Mouse (Mus musculus): ENCODE results near the gene Lekr1. TPM values are rescaled to one million over a fixed set of nuclear protein-coding genes. Genes with fewer than 3 reads are reported as not detected.

Lekr1 gene
- polyA plus RNA-seq, 1 experiment from 2014 or later = 6.2 TPM

GRCm38 (mm10) chr3:65843185-65843552 is 177.1 kb downstream of the Lekr1 start:
- DNase-seq (ENCODE audit: low spot score) (no peak), ATAC-seq (ENCODE audit: insufficient read depth, low FRiP score, low TSS enrichment) (no peak)
- no peaks in the 10 kb centered on the region for H3K36me3 ChIP-seq (ENCODE audit: control insufficient read depth, insufficient read depth, low read length)
- H3K9ac ChIP-seq (ENCODE audit: low read length) = no peak overlapping the region
- 68% methylated on average over 4 of the region's 4 CpGs for WGBS
- no peak overlapping the region for H3K27ac ChIP-seq (ENCODE audit: low read depth, low read length)
- no peaks in the 10 kb centered on the region for H3K4me1 ChIP-seq (ENCODE audit: control insufficient read depth, insufficient read depth, low read length)
- no peak overlapping the region for H3K4me3 ChIP-seq (ENCODE audit: low read depth, low read length)
- H3K9me3 ChIP-seq (ENCODE audit: control insufficient read depth, low read length) = no peaks in the 10 kb centered on the region
- H3K4me2 ChIP-seq (ENCODE audit: low read depth) = no peak overlapping the region
- no peaks in the 10 kb centered on the region for H3K27me3 ChIP-seq (ENCODE audit: control insufficient read depth, insufficient read depth, low read length)

DNA sequence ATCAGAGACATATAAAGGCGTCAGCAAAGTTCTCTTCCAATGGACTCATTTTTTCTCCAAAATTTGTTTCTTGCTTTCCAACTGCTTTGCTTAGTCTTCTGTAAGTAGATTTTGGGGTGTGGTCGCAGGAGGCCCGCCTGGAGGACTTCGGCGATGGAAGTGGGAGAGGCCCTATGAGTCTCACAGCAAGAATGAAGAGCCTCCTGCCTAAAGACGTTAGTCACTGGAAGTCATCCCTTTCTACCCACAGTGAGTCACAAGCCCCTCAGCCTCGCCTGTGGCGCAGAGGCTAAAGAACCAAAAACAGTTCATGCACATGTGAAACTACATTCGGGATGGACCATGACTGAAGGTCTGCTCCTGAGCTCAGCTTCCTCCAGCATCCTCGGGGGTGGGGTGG is 178.3 kb downstream of the Lekr1 start:
- Histone ChIP-seq H3K27ac (ENCODE audit: low read depth, low read length) (no peak overlapping the region), H3K9ac (ENCODE audit: low read length) (no peak overlapping the region), H3K36me3 (ENCODE audit: control insufficient read depth, insufficient read depth, low read length) (no peaks in the 10 kb centered on the region), H3K4me3 (ENCODE audit: low read depth, low read length) (no peak overlapping the region), H3K4me1 (ENCODE audit: control insufficient read depth, insufficient read depth, low read length) (no peaks in the 10 kb centered on the region), H3K27me3 (ENCODE audit: control insufficient read depth, insufficient read depth, low read length) (no peaks in the 10 kb centered on the region), H3K4me2 (ENCODE audit: low read depth) (no peak overlapping the region), H3K9me3 (ENCODE audit: control insufficient read depth, low read length) (no peaks in the 10 kb centered on the region)
- 85% methylated on average over 10 of the region's 10 CpGs for WGBS
- DNase-seq (ENCODE audit: low spot score) (no peak), ATAC-seq (ENCODE audit: insufficient read depth, low FRiP score, low TSS enrichment) (no peak)

DNA sequence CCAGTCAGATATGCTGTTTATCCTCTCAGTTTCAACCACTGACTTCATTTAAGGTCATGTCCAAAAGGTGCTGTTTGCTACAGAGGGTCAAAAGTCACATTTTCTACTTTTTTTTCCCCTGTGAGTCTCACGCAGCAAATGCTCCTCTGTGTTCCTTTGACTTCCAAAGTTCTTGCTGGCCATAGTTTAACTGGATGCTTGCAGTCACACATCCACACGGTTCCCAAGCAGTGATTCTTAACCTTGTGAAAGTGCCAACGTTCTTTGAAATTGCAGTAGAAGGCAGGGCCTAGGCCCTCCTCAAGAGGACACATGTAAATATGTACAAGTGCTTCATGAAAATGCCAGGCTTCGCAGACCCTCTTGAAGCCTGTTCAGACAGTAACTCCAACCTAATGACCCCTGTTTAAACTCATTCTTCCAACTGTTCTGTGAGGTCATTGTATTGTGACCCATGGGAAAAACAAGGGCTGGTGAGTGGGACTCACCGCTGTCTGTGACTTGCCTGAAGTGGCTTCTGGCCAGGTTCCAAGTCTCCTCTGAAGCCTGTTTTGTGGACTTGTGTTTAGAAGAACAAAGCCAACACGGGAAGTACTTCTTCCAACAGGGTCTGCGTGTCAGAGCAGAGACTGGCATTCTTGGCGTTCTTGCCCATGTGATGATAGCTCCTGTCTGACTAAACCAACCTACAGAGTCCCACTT is 179.0 kb downstream of the Lekr1 start:
- H3K9ac ChIP-seq (ENCODE audit: low read length) = no peak overlapping the region
- no peaks in the 10 kb centered on the region for H3K9me3 ChIP-seq (ENCODE audit: control insufficient read depth, low read length)
- H3K27ac ChIP-seq (ENCODE audit: low read depth, low read length) = no peak overlapping the region
- no peaks in the 10 kb centered on the region for H3K4me1 ChIP-seq (ENCODE audit: control insufficient read depth, insufficient read depth, low read length)
- no peak overlapping the region for H3K4me3 ChIP-seq (ENCODE audit: low read depth, low read length)
- WGBS = 88% methylated on average over 8 of the region's 8 CpGs
- DNase-seq (ENCODE audit: low spot score) (no peak), ATAC-seq (ENCODE audit: insufficient read depth, low FRiP score, low TSS enrichment) (no peak)
- H3K36me3 ChIP-seq (ENCODE audit: control insufficient read depth, insufficient read depth, low read length) = no peaks in the 10 kb centered on the region
- H3K4me2 ChIP-seq (ENCODE audit: low read depth) = no peak overlapping the region
- no peaks in the 10 kb centered on the region for H3K27me3 ChIP-seq (ENCODE audit: control insufficient read depth, insufficient read depth, low read length)

DNA sequence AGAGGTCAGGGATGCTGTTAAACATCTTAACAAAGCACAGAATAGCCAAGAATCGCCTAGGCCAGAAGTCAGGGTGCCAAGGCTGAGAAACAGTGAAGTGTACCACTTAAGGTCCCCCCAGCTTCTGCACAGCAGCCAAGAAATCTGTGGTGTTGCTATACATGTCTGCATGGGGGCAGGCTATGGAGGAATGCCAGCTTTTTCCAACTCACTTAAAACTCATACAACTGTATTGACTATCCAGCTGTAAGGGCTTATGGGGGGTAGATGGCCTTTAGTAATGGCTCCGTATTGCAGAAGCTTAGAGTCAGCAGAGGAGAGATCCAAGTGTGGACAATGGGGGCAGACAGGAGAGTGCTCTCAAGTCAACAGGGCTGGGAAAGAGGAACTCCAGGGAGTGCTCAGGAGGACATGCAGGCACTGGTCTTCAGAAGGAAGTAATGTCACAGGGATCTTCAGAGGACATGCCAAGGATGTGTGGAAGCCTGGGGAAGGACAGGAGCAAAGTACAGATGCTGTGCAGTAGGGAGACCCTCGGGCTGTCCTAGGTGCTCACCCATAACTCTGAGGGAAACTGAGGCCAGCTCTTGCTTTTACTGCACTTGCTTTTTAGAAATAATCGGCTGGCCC is 181.2 kb downstream of the Lekr1 start:
- Histone ChIP-seq H3K36me3 (ENCODE audit: control insufficient read depth, insufficient read depth, low read length) (no peaks in the 10 kb centered on the region), H3K4me3 (ENCODE audit: low read depth, low read length) (no peak overlapping the region), H3K9me3 (ENCODE audit: control insufficient read depth, low read length) (no peaks in the 10 kb centered on the region), H3K4me1 (ENCODE audit: control insufficient read depth, insufficient read depth, low read length) (no peaks in the 10 kb centered on the region), H3K27me3 (ENCODE audit: control insufficient read depth, insufficient read depth, low read length) (no peaks in the 10 kb centered on the region), H3K9ac (ENCODE audit: low read length) (no peak overlapping the region), H3K27ac (ENCODE audit: low read depth, low read length) (no peak overlapping the region), H3K4me2 (ENCODE audit: low read depth) (no peak overlapping the region)
- DNase-seq (ENCODE audit: low spot score) = no peak
- no peak for ATAC-seq (ENCODE audit: insufficient read depth, low FRiP score, low TSS enrichment)
- 83% methylated on average over 4 of the region's 4 CpGs for WGBS

DNA sequence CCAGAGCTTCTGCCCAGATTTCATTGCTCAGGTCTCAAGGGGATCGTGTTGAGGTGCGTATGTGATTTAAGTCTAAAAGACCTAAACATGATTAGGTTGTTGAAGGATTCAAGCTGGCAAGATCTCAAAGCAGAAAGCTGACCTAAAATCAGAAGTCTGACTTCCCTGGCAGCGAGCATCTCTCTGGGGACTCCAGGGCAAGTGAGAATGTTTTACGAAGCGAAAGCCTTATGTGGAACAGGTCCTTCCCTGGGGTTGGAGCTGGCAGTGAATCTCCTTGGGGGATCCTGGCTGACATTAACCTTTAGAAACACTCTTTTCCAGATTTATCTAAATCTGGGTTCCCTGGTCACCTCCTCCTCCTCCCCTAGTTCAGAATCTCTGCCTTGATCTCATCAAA is 187.7 kb downstream of the Lekr1 start:
- ATAC-seq (ENCODE audit: insufficient read depth, low FRiP score, low TSS enrichment) (no peak), DNase-seq (ENCODE audit: low spot score) (no peak)
- 84% methylated on average over 5 of the region's 5 CpGs for WGBS

DNA sequence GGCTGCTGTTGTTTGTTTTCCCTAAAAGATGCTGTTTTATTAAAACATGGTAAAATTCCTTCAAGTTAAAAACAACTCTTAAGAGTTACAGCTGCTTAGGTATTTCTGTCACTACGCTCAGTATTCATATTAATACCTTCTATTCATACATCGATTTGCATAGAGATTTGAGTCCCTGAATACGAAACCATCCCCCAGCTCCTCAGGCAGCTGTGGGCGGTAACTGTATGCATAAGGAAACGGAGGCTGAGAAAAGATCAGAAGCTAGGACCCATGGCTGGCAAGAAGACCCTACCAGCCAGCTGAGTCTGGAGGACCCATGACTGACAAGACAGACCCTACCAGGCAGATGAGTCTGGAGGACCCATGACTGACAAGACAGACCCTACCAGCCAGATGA is 189.5 kb downstream of the Lekr1 start:
- no peaks in the 10 kb centered on the region for H3K36me3 ChIP-seq (ENCODE audit: control insufficient read depth, insufficient read depth, low read length)
- no peaks in the 10 kb centered on the region for H3K27me3 ChIP-seq (ENCODE audit: control insufficient read depth, insufficient read depth, low read length)
- H3K4me2 ChIP-seq (ENCODE audit: low read depth) = no peak overlapping the region
- no peak overlapping the region for H3K4me3 ChIP-seq (ENCODE audit: low read depth, low read length)
- H3K9ac ChIP-seq (ENCODE audit: low read length) = no peak overlapping the region
- WGBS = 90% methylated on average over 5 of the region's 5 CpGs
- no peaks in the 10 kb centered on the region for H3K9me3 ChIP-seq (ENCODE audit: control insufficient read depth, low read length)
- no peak overlapping the region for H3K27ac ChIP-seq (ENCODE audit: low read depth, low read length)
- peaks cover 7% of the 10 kb centered on the region; the same call in 1 of the 2 replicates for H3K4me1 ChIP-seq (ENCODE audit: control insufficient read depth, insufficient read depth, low read length)
- ATAC-seq (ENCODE audit: insufficient read depth, low FRiP score, low TSS enrichment) (no peak), DNase-seq (ENCODE audit: low spot score) (no peak)

More for the DNA sequence above, 187.7 kb downstream of the Lekr1 start:
- H3K27me3 ChIP-seq (ENCODE audit: control insufficient read depth, insufficient read depth, low read length) = no peaks in the 10 kb centered on the region
- H3K9ac ChIP-seq (ENCODE audit: low read length) = no peak overlapping the region
- no peak overlapping the region for H3K27ac ChIP-seq (ENCODE audit: low read depth, low read length)
- H3K4me3 ChIP-seq (ENCODE audit: low read depth, low read length) = no peak overlapping the region
- H3K4me1 ChIP-seq (ENCODE audit: control insufficient read depth, insufficient read depth, low read length) = peaks cover 3% of the 10 kb centered on the region; the same call in 1 of the 2 replicates
- H3K9me3 ChIP-seq (ENCODE audit: control insufficient read depth, low read length) = no peaks in the 10 kb centered on the region
- no peaks in the 10 kb centered on the region for H3K36me3 ChIP-seq (ENCODE audit: control insufficient read depth, insufficient read depth, low read length)
- H3K4me2 ChIP-seq (ENCODE audit: low read depth) = no peak overlapping the region

DNA sequence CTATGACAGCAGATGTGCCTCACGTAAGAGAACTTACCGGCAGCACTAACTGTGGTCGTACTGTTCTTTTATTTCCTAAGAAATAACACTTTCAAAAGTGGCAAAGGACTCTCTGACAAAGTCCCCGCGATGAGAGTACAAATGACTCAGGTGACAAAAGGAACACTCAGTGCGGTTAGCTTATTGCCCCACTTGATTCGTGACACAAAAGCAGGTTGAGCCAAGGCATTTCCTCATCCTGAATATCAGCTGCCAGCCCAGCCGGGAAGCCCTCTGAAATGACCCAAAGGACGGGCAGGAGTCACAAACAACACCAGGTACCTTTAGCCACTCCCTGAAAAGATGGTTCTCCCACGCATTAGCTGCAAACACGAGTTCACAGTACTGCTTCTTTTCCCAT is 192.1 kb downstream of the Lekr1 start:
- no peaks in the 10 kb centered on the region for H3K36me3 ChIP-seq (ENCODE audit: control insufficient read depth, insufficient read depth, low read length)
- no peak overlapping the region for H3K4me3 ChIP-seq (ENCODE audit: low read depth, low read length)
- WGBS = 37% methylated on average over 11 of the region's 11 CpGs
- no peaks in the 10 kb centered on the region for H3K9me3 ChIP-seq (ENCODE audit: control insufficient read depth, low read length)
- no peak overlapping the region for H3K27ac ChIP-seq (ENCODE audit: low read depth, low read length)
- peaks cover 13% of the 10 kb centered on the region; the same call in 1 of the 2 replicates for H3K4me1 ChIP-seq (ENCODE audit: control insufficient read depth, insufficient read depth, low read length)
- DNase-seq (ENCODE audit: low spot score) (no peak), ATAC-seq (ENCODE audit: insufficient read depth, low FRiP score, low TSS enrichment) (no peak)
- H3K27me3 ChIP-seq (ENCODE audit: control insufficient read depth, insufficient read depth, low read length) = no peaks in the 10 kb centered on the region
- H3K9ac ChIP-seq (ENCODE audit: low read length) = no peak overlapping the region
- no peak overlapping the region for H3K4me2 ChIP-seq (ENCODE audit: low read depth)

GRCm38 (mm10) chr3:65858741-65859348 is 192.8 kb downstream of the Lekr1 start:
- DNase-seq (ENCODE audit: low spot score) (no peak), ATAC-seq (ENCODE audit: insufficient read depth, low FRiP score, low TSS enrichment) (no peak)
- H3K27ac ChIP-seq (ENCODE audit: low read depth, low read length) = no peak overlapping the region
- no peak overlapping the region for H3K4me3 ChIP-seq (ENCODE audit: low read depth, low read length)
- no peaks in the 10 kb centered on the region for H3K36me3 ChIP-seq (ENCODE audit: control insufficient read depth, insufficient read depth, low read length)
- no peaks in the 10 kb centered on the region for H3K27me3 ChIP-seq (ENCODE audit: control insufficient read depth, insufficient read depth, low read length)
- WGBS = 5% methylated on average over 13 of the region's 13 CpGs
- H3K4me2 ChIP-seq (ENCODE audit: low read depth) = peak overlapping the region; percentile 30
- H3K9me3 ChIP-seq (ENCODE audit: control insufficient read depth, low read length) = no peaks in the 10 kb centered on the region
- peaks cover 13% of the 10 kb centered on the region; the same call in 1 of the 2 replicates for H3K4me1 ChIP-seq (ENCODE audit: control insufficient read depth, insufficient read depth, low read length)
- H3K9ac ChIP-seq (ENCODE audit: low read length) = peak overlapping the region; percentile 9; the same call in 1 of the 2 replicates

DNA sequence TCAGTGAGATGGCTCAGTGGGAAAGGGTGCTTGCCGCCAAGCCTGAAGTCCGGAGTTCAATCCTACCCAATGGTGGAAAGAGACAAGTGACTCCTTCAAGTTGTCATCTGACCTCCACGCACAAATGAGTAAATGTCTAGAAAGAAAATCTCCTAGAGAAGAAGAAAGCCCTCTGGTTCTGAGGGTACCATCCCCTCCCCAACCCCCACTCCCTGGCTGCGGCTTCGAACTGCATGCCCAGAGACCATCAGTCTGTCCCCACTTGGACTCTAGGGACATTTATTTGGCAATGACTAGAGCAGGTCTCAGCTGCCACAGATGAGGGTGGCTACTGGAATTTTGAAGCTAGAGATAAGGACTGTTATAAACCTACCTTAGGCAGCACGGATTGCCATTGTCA is 193.7 kb downstream of the Lekr1 start:
- Histone ChIP-seq H3K4me3 (ENCODE audit: low read depth, low read length) (no peak overlapping the region), H3K4me1 (ENCODE audit: control insufficient read depth, insufficient read depth, low read length) (peaks cover 13% of the 10 kb centered on the region; the same call in 1 of the 2 replicates), H3K27ac (ENCODE audit: low read depth, low read length) (no peak overlapping the region), H3K9me3 (ENCODE audit: control insufficient read depth, low read length) (no peaks in the 10 kb centered on the region), H3K4me2 (ENCODE audit: low read depth) (no peak overlapping the region), H3K27me3 (ENCODE audit: control insufficient read depth, insufficient read depth, low read length) (no peaks in the 10 kb centered on the region), H3K36me3 (ENCODE audit: control insufficient read depth, insufficient read depth, low read length) (no peaks in the 10 kb centered on the region), H3K9ac (ENCODE audit: low read length) (no peak overlapping the region)
- DNase-seq (ENCODE audit: low spot score) = no peak
- WGBS = 92% methylated on average over 6 of the region's 6 CpGs
- no peak for ATAC-seq (ENCODE audit: insufficient read depth, low FRiP score, low TSS enrichment)
